Mouse (Mus musculus): ENCODE data around the gene Timd4.

GRCm38 (mm10) chr11:46779811-46780210 is 30.8 kb upstream of the Timd4 start:
- no peak for TF ChIP-seq CTCF (IDR thresholded peaks at IDR 0.05; ENCODE audit: insufficient read depth, low read length)
- TF ChIP-seq POLR2A (IDR thresholded peaks at IDR 0.05; ENCODE audit: borderline replicate concordance, extremely low read depth, low read depth, low read length): no peak
